Mouse (Mus musculus) forebrain, postnatal 0 days (tissue): Measurements from ENCODE around the gene Gtf2i. TPM values are rescaled to one million over a fixed set of nuclear protein-coding genes. Genes with fewer than 3 reads are reported as not detected.
"Not testable (repeated sequence)": the region's sequence is repeated elsewhere in the genome, so short reads cannot be mapped to it uniquely, and the experiment has no call there.

Experiments used
- ATAC-seq: fragments of 200-750 bp; cut with Nextera tagmentation; 2 replicates; pipeline ENCODE4 v1.8.0; 2017; ENCODE audit warnings: mild to moderate bottlenecking, moderate library complexity
- DNase-seq: peaks from one replicate; pipeline ENCODE4 v3.0.0-alpha.2; 2015
- H3K27ac ChIP-seq: fragments of 300-500 bp; sonication (generic); 2 replicates; pipeline ENCODE4 v1.5.1; 2014; ENCODE audit warnings: low read depth, mild to moderate bottlenecking, antibody characterized with exemption, low read length, moderate library complexity, mixed read lengths
- H3K27me3 ChIP-seq: fragments of 300-500 bp; sonication (generic); 2 replicates; pipeline ENCODE4 v1.6.1; 2014; ENCODE audit warnings: mild to moderate bottlenecking, low read length, mixed read lengths; ENCODE audit not compliant: insufficient read depth
- H3K36me3 ChIP-seq: fragments of 300-500 bp; sonication (generic); 2 replicates; pipeline ENCODE4 v1.6.1; 2014; ENCODE audit warnings: mild to moderate bottlenecking, moderate library complexity; ENCODE audit not compliant: insufficient read depth
- H3K4me1 ChIP-seq: fragments of 300-500 bp; sonication (generic); 2 replicates; pipeline ENCODE4 v1.6.1; 2014; ENCODE audit warnings: antibody characterized with exemption; ENCODE audit not compliant: insufficient read depth
- H3K4me2 ChIP-seq: fragments of 300-500 bp; sonication (generic); 2 replicates; pipeline ENCODE4 v1.6.1; 2014; ENCODE audit warnings: low read depth, mild to moderate bottlenecking, moderate library complexity
- H3K4me3 ChIP-seq: fragments of 300-500 bp; sonication (generic); 2 replicates; pipeline ENCODE4 v1.5.1; 2014; ENCODE audit warnings: low read depth, low read length, mixed read lengths
- H3K9ac ChIP-seq: fragments of 300-500 bp; sonication (generic); 2 replicates; pipeline ENCODE4 v1.6.1; 2014; ENCODE audit warnings: mild to moderate bottlenecking
- H3K9me3 ChIP-seq: fragments of 300-500 bp; sonication (generic); 2 replicates; pipeline ENCODE4 v1.6.1; 2016; ENCODE audit warnings: low read length
- CTCF ChIP-seq: sonication (generic); IDR thresholded peaks from 2 replicates; pipeline ENCODE4 v1.5.1; 2016; ENCODE audit warnings: antibody characterized with exemption, control low read depth, low read depth
- WGBS: fragments of 180-500 bp; shearing (Covaris S2); extraction: QIAGEN DNeasy Blood & Tissue Kit; methylation state at CpG from one replicate; pipeline ENCODE4 v1.1.7; 2014; 5-methylcytosine and 5-hydroxymethylcytosine counted together
- polyA plus RNA-seq: library from polyadenylated mRNA; unstranded; fragments of >200 nt; fragmentation: Nextera tagmentation; extraction: Ambion mirVana; gene quantifications from 2 replicates; pipeline ENCODE4 v1.2.1, GENCODE M21; 2015
- total RNA-seq: library from RNA; depleted of rRNA; stranded (reverse); fragments of >200 nt; gene quantifications from 2 replicates; pipeline ENCODE4 v1.2.3, GENCODE M21; 2014; rRNA removed

Gene Gtf2i
- total RNA-seq (98.3 and 120 TPM in 2 replicates), polyA plus RNA-seq (62.7 and 85.6 TPM in 2 replicates)

DNA sequence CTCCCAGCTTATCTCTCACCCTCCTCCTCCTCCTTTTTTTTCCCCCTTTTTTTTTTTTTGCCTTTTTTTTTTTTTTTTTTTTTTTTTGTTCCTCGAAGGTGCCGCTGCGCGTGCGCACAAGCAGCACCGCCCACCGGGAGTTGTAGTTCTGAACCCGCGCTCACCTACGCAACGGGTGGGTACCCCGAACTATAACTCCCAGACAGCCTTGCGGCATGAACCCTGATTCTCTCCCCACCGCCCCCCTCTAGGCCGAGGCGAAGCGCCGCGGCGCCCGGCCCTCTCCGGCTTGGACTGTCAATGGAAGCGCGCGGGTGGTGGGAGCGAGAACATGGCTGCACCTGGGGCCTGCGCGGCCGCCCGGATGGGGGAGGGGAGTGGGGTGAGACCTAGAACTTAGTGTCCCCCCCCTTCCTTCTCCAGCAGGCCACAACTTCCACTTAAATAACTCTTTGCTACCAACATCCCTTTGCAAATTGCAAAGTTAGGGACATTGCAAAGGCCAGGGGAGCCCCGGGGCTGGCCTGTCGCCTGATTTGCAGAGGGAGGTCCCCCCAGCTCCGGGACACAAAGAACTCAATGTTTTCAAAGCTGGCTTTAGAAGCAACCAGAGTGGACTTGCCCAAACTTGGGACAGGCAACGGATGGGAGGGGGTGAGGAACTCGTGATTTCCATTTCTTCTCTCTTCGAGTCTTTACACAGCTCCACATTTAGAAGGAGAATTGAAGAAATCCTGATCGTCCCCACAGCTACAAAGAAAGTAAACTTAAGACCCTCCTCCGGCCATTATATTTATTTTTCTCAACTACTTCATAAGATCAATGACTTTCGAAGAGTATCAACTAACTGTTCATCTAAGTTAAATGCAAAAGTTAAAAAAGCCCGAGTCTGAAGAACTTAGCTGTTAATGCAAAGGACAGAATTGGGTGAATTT is at the start of gene Gtf2i:
Gene Gtf2i (minus strand): TSS at position 73 of the 935 bp plus-strand sequence.
- WGBS, result under 1% methylated on average over 38 of the region's 40 CpGs
- Histone ChIP-seq H3K4me1 (0 out of 2 replicates have a peak, but pooled peaks cover 4% of the 10 kb centered on the region), H3K4me2 (peak within 1 kb of the TSS; percentile 66), H3K9me3 (no peaks in the 10 kb centered on the region), H3K36me3 (peaks cover 6% of the 10 kb centered on the region; the same call in 1 of the 2 replicates), H3K27me3 (no peaks in the 10 kb centered on the region), H3K4me3 (peak within 1 kb of the TSS; percentile 88), H3K27ac (peak within 1 kb of the TSS; percentile 99), H3K9ac (peak within 1 kb of the TSS; percentile 97)
- DNase-seq (peak; percentile 98), ATAC-seq (peak; percentile 92)
- no peak for TF ChIP-seq CTCF

DNA sequence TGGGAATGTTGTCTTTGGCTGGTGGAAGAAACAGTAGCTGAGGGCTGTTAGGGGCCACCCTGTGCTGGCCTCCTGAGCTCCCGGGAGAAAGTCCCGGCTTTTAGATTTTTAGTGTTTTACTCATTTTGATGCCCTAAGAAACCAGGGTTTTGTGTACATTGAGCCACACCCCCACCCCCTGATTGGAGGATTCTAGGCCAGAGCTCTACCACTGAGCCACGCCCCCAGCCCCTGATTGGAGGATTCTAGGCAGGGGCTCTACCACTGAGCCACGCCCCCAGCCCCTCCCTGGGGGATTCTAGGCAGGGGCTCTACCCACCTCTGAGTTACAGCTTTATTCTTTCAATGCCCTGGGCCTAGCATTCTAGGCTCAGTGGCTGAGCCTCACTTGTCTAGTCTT is 44.5 kb upstream of the Gtf2i start:
- DNase-seq (no peak), ATAC-seq (no peak)
- Histone ChIP-seq H3K27ac (no peak overlapping the region), H3K4me2 (no peak overlapping the region), H3K36me3 (peaks cover 51% of the 10 kb centered on the region), H3K4me3 (no peak overlapping the region), H3K9ac (no peak overlapping the region), H3K4me1 (no peaks in the 10 kb centered on the region), H3K9me3 (no peaks in the 10 kb centered on the region), H3K27me3 (no peaks in the 10 kb centered on the region)
- no peak for TF ChIP-seq CTCF
- 96% methylated on average over 4 of the region's 4 CpGs for WGBS

- H3K4me3 ChIP-seq, H3K27ac ChIP-seq, ATAC-seq, H3K4me2 ChIP-seq, DNase-seq, H3K9me3 ChIP-seq, H3K9ac ChIP-seq, H3K4me1 ChIP-seq, H3K27me3 ChIP-seq: not testable (repeated sequence)
- peaks cover 26% of the 10 kb centered on the region for H3K36me3 ChIP-seq
- 96% methylated on average over 4 of the region's 4 CpGs for WGBS
Observed at GRCm38 (mm10) chr5:134355372-134355771, 40.8 kb upstream of the Gtf2i start.

GRCm38 (mm10) chr5:134353117-134353516 is 38.6 kb upstream of the Gtf2i start:
- peaks cover 3% of the 10 kb centered on the region for H3K36me3 ChIP-seq
- H3K4me1 ChIP-seq, result 0 out of 2 replicates have a peak, but pooled peaks cover 4% of the 10 kb centered on the region
- WGBS, result 76% methylated on average over 4 of the region's 4 CpGs
- no peak for TF ChIP-seq CTCF
- peak overlapping the region; percentile 45 for H3K27ac ChIP-seq
- no peak overlapping the region for H3K9ac ChIP-seq
- H3K27me3 ChIP-seq, result no peaks in the 10 kb centered on the region
- ATAC-seq, result no peak
- no peaks in the 10 kb centered on the region for H3K9me3 ChIP-seq
- no peak overlapping the region for H3K4me2 ChIP-seq
- no peak overlapping the region for H3K4me3 ChIP-seq
- DNase-seq, result no peak

DNA sequence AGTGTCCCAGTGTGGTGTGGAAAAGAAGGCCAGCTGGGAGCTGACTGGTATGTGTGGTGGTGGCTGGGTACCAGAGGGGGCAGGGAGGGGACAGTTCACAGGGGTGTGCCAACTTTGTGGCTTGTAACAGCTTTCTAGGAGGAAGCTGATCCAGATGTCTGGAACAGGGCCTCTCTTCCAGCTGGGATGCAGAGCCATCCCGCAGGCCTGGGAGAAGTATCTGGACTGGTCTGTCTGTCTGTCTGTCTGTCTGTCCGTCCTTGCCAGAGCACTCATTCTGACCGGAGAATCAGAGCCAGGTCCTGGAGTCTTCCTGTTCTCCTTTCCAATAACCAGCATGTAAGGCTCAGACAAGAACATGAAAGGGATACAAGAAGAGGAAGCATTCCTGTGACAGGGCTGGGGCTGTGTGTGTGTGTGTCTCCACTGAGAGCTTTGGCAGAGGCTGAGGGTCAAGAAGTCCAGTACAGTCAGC is 38.0 kb upstream of the Gtf2i start:
- Histone ChIP-seq H3K4me3 (no peak overlapping the region), H3K36me3 (no peaks in the 10 kb centered on the region; the same call in 1 of the 2 replicates), H3K4me1 (0 out of 2 replicates have a peak, but pooled peaks cover 4% of the 10 kb centered on the region), H3K27ac (peak overlapping the region; percentile 45; the same call in 1 of the 2 replicates), H3K9me3 (no peaks in the 10 kb centered on the region), H3K9ac (no peak overlapping the region), H3K27me3 (no peaks in the 10 kb centered on the region), H3K4me2 (no peak overlapping the region)
- no peak for ATAC-seq
- 80% methylated on average over 3 of the region's 3 CpGs for WGBS
- DNase-seq, result no peak
- no peak for TF ChIP-seq CTCF

DNA sequence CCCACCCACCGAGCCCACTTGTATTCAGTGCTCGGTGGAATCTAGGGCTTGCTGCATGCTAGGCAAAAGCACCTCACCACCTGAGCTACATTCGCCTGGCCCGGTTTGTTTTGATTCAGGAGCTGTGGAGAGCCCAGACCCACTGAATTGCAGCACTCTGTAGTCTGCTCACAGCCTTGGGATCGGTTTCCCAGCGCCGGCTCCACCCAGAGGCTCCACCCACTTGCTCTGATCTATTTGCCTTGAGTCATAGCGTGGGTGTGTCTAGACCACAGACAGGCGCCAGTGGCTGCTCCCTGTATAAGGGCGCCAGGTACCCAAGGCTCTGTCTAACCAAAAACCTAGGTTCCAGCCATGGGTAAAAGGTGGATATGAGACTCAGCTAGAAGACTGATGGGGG is 36.1 kb upstream of the Gtf2i start:
- H3K4me3 ChIP-seq, result no peak overlapping the region
- 19% methylated on average over 10 of the region's 10 CpGs for WGBS
- 0 out of 2 replicates have a peak, but pooled peaks cover 4% of the 10 kb centered on the region for H3K4me1 ChIP-seq
- no peak overlapping the region for H3K27ac ChIP-seq
- no peaks in the 10 kb centered on the region for H3K27me3 ChIP-seq
- ATAC-seq (peak; percentile 70), DNase-seq (peak; percentile 50)
- no peaks in the 10 kb centered on the region for H3K36me3 ChIP-seq
- no peak for TF ChIP-seq CTCF
- H3K9me3 ChIP-seq, result no peaks in the 10 kb centered on the region
- peak overlapping the region; percentile 23 for H3K4me2 ChIP-seq
- 0 out of 2 replicates have a peak overlapping the region, but pooled peaks have one; percentile 6 for H3K9ac ChIP-seq

DNA sequence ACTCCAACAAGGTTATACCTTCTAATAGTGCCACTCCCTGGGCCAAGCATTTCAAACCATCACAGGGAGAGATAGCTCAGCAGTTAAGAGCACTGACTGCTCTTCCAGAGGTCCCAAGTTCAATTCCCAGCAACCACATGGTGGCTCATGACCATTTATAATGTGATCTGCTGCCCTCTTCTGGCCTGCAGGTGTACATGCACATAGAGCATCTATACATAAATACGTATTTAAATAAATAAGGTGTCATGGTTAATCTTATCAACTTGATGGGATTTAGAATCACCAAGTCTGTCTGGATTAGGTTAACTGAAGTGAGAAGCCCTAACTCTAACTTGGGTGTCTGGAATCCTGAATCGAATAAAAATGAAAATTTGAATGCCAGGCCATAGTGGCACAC is 32.5 kb upstream of the Gtf2i start:
- DNase-seq (no peak), ATAC-seq (no peak)
- H3K9me3 ChIP-seq, result no peaks in the 10 kb centered on the region
- no peak overlapping the region for H3K4me3 ChIP-seq
- no peak overlapping the region for H3K9ac ChIP-seq
- 0 out of 2 replicates have a peak, but pooled peaks cover 4% of the 10 kb centered on the region for H3K4me1 ChIP-seq
- no peaks in the 10 kb centered on the region for H3K36me3 ChIP-seq
- no peak overlapping the region for H3K27ac ChIP-seq
- no peaks in the 10 kb centered on the region for H3K27me3 ChIP-seq
- no peak overlapping the region for H3K4me2 ChIP-seq
- 67% methylated on average over 2 of the region's 2 CpGs for WGBS
- TF ChIP-seq CTCF, result peak; percentile 62
